Mouse (Mus musculus): Measurements from ENCODE around the gene Zglp1. TPM values are rescaled to one million over a fixed set of nuclear protein-coding genes. Genes with fewer than 3 reads are reported as not detected.

Gene Zglp1
- polyA plus RNA-seq, 1 experiment = 0.80 TPM

DNA sequence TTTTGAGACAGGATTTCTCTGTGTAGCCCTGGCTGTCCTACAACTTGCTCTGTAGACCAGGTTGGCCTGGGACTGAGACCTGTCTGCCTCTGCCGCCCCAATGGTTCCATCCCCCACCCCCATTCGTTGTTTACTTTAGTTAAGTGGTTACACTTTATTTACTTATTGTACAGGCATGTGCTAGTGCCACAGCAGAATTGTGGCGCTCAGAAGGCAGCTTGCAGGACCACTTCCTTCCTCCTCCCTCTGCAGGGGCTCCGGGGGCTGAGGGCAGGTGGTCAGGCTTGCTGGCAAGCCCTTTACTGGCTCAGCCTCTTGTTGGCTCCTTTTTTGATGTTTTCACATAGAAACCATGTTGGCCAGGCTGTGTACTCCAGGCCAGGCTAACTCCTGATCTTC, 49.7 kb downstream of the Zglp1 start:
- Histone ChIP-seq H3K27ac (ENCODE audit: insufficient read depth, low read depth, low read length) (no peak overlapping the region), H3K27me3 (ENCODE audit: control insufficient read depth, insufficient read depth, low read length) (no peaks in the 10 kb centered on the region), H3K4me3 (ENCODE audit: low read depth, low read length) (peak overlapping the region; percentile 62), H3K36me3 (ENCODE audit: control insufficient read depth, insufficient read depth, low read length) (no peaks in the 10 kb centered on the region), H3K4me1 (ENCODE audit: control insufficient read depth, insufficient read depth, insufficient read length, low read length) (peaks cover 7% of the 10 kb centered on the region)
- TF ChIP-seq POLR2A (IDR thresholded peaks at IDR 0.05; ENCODE audit: low read depth, low read length) (no peak), CTCF (IDR thresholded peaks at IDR 0.05; ENCODE audit: extremely low read depth, insufficient read length, insufficient replicate concordance, low read depth, low read length) (no peak)
- WGBS = 39% methylated on average over 4 of the region's 4 CpGs

DNA sequence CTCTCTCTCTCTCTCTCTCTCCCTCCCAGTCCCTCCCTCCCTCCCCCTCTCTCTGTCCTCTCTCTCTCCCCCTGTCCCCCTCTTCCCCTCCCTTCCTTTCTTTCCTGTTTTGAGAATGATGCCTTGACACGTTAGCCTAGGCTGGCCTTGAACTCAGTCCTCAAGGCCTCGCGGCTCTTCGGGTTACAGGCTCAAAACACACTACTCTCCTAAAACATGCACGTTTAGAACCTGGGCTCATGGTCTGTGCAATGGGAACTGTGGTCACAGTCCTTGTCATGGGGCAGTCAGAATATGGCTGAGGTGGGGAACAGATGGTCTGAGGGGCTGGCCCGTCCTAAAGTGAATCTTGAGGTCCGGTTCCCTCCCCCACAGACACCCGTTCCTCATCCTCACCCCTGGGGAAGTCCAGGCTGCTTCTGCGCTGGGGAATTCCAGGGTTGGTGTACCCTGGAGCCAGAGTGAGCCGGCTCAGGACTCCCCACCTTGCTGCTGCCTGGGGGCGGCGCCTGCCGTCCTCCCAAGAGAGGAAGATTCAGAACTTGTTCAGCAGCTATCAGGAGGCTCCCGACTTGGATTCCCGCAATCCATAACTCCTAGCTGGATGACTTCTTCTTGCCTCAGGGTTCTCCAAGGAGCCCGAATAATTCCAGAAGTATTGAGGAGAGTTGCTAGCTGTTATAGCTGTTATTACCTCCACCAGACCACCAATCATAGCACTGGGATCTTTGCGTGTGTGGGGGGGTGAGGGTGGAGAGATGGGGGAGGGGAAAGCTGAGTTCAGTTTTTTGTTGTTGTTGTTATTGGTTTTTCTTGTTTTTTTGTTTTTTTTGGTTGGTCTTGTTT, 50.3 kb downstream of the Zglp1 start:
- Histone ChIP-seq H3K36me3 (ENCODE audit: control insufficient read depth, insufficient read depth, low read length) (no peaks in the 10 kb centered on the region), H3K4me3 (ENCODE audit: low read depth, low read length) (peak overlapping the region; percentile 62), H3K27me3 (ENCODE audit: control insufficient read depth, insufficient read depth, low read length) (no peaks in the 10 kb centered on the region), H3K27ac (ENCODE audit: insufficient read depth, low read depth, low read length) (no peak overlapping the region), H3K4me1 (ENCODE audit: control insufficient read depth, insufficient read depth, insufficient read length, low read length) (peaks cover 7% of the 10 kb centered on the region)
- WGBS = 15% methylated on average over 17 of the region's 17 CpGs
- TF ChIP-seq POLR2A (IDR thresholded peaks at IDR 0.05; ENCODE audit: low read depth, low read length) = no peak
- no peak for TF ChIP-seq CTCF (IDR thresholded peaks at IDR 0.05; ENCODE audit: extremely low read depth, insufficient read length, insufficient replicate concordance, low read depth, low read length)

- 1% methylated on average over 30 of the region's 30 CpGs for WGBS
- Histone ChIP-seq H3K27ac (ENCODE audit: insufficient read depth, low read depth, low read length) (peak within 1 kb of the TSS; percentile 26), H3K36me3 (ENCODE audit: control insufficient read depth, insufficient read depth, low read length) (no peaks in the 10 kb centered on the region), H3K4me3 (ENCODE audit: low read depth, low read length) (peak within 1 kb of the TSS; percentile 62), H3K27me3 (ENCODE audit: control insufficient read depth, insufficient read depth, low read length) (no peaks in the 10 kb centered on the region), H3K4me1 (ENCODE audit: control insufficient read depth, insufficient read depth, insufficient read length, low read length) (peaks cover 7% of the 10 kb centered on the region)
- peak; percentile 86 for TF ChIP-seq POLR2A (IDR thresholded peaks at IDR 0.05; ENCODE audit: low read depth, low read length)
- no peak for TF ChIP-seq CTCF (IDR thresholded peaks at IDR 0.05; ENCODE audit: extremely low read depth, insufficient read length, insufficient replicate concordance, low read depth, low read length)
These were observed 51.2 kb downstream of the Zglp1 start, which contains the start of gene Icam1 for GRCm38 (mm10) chr9:21015571-21016130. TSS of gene Icam1 (plus strand) at chr9:21015985.

GRCm38 (mm10) chr9:21014691-21015570, 52.0 kb downstream of the Zglp1 start:
- no peaks in the 10 kb centered on the region for H3K27me3 ChIP-seq (ENCODE audit: control insufficient read depth, insufficient read depth, low read length)
- H3K36me3 ChIP-seq (ENCODE audit: control insufficient read depth, insufficient read depth, low read length) = no peaks in the 10 kb centered on the region
- 8% methylated on average over 29 of the region's 29 CpGs for WGBS
- peak overlapping the region; percentile 26 for H3K27ac ChIP-seq (ENCODE audit: insufficient read depth, low read depth, low read length)
- peak overlapping the region; percentile 62 for H3K4me3 ChIP-seq (ENCODE audit: low read depth, low read length)
- peaks cover 7% of the 10 kb centered on the region for H3K4me1 ChIP-seq (ENCODE audit: control insufficient read depth, insufficient read depth, insufficient read length, low read length)
- TF ChIP-seq POLR2A (IDR thresholded peaks at IDR 0.05; ENCODE audit: low read depth, low read length) = no peak
- TF ChIP-seq CTCF (IDR thresholded peaks at IDR 0.05; ENCODE audit: extremely low read depth, insufficient read length, insufficient replicate concordance, low read depth, low read length) = no peak

Other genes starting within 250 kb of the Zglp1 start
- gene Rdh8, start 248.6 kb downstream of the Zglp1 start, polyA plus RNA-seq (2012; rRNA removed) = not detected in 2 replicates
- gene A230050P20Rik, start 198.5 kb downstream of the Zglp1 start, polyA plus RNA-seq (2012; rRNA removed) = 22.3 and 37.9 TPM in 2 replicates
- 4.3 and 8.0 TPM in 2 replicates for gene Angptl6, start 187.4 kb downstream of the Zglp1 start, polyA plus RNA-seq (2012; rRNA removed)
- 33.4 and 42.2 TPM in 2 replicates for gene Ppan, start 178.9 kb downstream of the Zglp1 start, polyA plus RNA-seq (2012; rRNA removed)
- gene Eif3g, start 168.5 kb downstream of the Zglp1 start, polyA plus RNA-seq (2012; rRNA removed) = 57.9 and 94.5 TPM in 2 replicates
- gene Dnmt1, start 107.2 kb downstream of the Zglp1 start, polyA plus RNA-seq (2012; rRNA removed) = 10.4 and 21.7 TPM in 2 replicates
- gene S1pr2, start 90.3 kb downstream of the Zglp1 start, polyA plus RNA-seq (2012; rRNA removed) = 2.5 and 2.9 TPM in 2 replicates
- 81.8 and 143 TPM in 2 replicates for gene Mrpl4, start 64.4 kb downstream of the Zglp1 start, polyA plus RNA-seq (2012; rRNA removed)
- 6.8 and 9.4 TPM in 2 replicates for gene Icam1, start 51.1 kb downstream of the Zglp1 start, polyA plus RNA-seq (2012; rRNA removed)
- 0.32 and 0.37 TPM in 2 replicates for gene Icam4, start 37.7 kb downstream of the Zglp1 start, polyA plus RNA-seq (2012; rRNA removed)
- 0.11 TPM in 2 replicates for gene Icam5, start 35.0 kb downstream of the Zglp1 start, polyA plus RNA-seq (2012; rRNA removed)
- 0.09 and 0.16 TPM in 2 replicates for gene Gm49373, start 6.0 kb upstream of the Zglp1 start, polyA plus RNA-seq (2012; rRNA removed)
- gene Fdx1l, start 6.5 kb upstream of the Zglp1 start, polyA plus RNA-seq (2012; rRNA removed) = 37.0 and 60.8 TPM in 2 replicates
- 6.2 and 21.8 TPM in 2 replicates for gene Gm38431, start 24.9 kb upstream of the Zglp1 start, polyA plus RNA-seq (2012; rRNA removed)
- gene Raver1, start 24.9 kb upstream of the Zglp1 start, polyA plus RNA-seq (2012; rRNA removed) = 34.2 and 90.8 TPM in 2 replicates
- gene Tyk2, start 64.2 kb upstream of the Zglp1 start, polyA plus RNA-seq (2012; rRNA removed) = 16.3 and 31.2 TPM in 2 replicates
- gene Cdc37, start 82.9 kb upstream of the Zglp1 start, polyA plus RNA-seq (2012; rRNA removed) = 14.4 and 24.9 TPM in 2 replicates
- 5.1 and 7.1 TPM in 2 replicates for gene Pde4a, start 98.6 kb upstream of the Zglp1 start, polyA plus RNA-seq (2012; rRNA removed)
- 56.6 and 103 TPM in 2 replicates for gene Keap1, start 172.3 kb upstream of the Zglp1 start, polyA plus RNA-seq (2012; rRNA removed)
- gene S1pr5, start 181.3 kb upstream of the Zglp1 start, polyA plus RNA-seq (2012; rRNA removed) = 0.08 and 0.18 TPM in 2 replicates
- 70.1 and 144 TPM in 2 replicates for gene Atg4d, start 198.2 kb upstream of the Zglp1 start, polyA plus RNA-seq (2012; rRNA removed)
- gene Kri1, start 220.9 kb upstream of the Zglp1 start, polyA plus RNA-seq (2012; rRNA removed) = 9.1 and 9.6 TPM in 2 replicates
- 11.0 and 27.1 TPM in 2 replicates for gene Cdkn2d, start 224.3 kb upstream of the Zglp1 start, polyA plus RNA-seq (2012; rRNA removed)
- 36.4 and 69.5 TPM in 2 replicates for gene Ap1m2, start 245.2 kb upstream of the Zglp1 start, polyA plus RNA-seq (2012; rRNA removed)